Mouse (Mus musculus) lung, adult 18-20 months (tissue): Measurements from ENCODE around the gene Akr1c19.
"Not testable (repeated sequence)": the region's sequence is repeated elsewhere in the genome, so short reads cannot be mapped to it uniquely, and the experiment has no call there.

Experiments used
- DNase-seq, 2 experiments: peaks; one replicate each; pipeline ENCODE4 v3.0.0; 2022; ENCODE audit warnings: mixed read lengths in 2 of 2

Akr1c19 gene

GRCm38 (mm10) chr13:4228441-4228840, at the start of gene Akr1c19:
Akr1c19 (plus strand) TSS chr13:4228700.
- peak in 1 of 2 experiments; percentile 43 for DNase-seq

DNA sequence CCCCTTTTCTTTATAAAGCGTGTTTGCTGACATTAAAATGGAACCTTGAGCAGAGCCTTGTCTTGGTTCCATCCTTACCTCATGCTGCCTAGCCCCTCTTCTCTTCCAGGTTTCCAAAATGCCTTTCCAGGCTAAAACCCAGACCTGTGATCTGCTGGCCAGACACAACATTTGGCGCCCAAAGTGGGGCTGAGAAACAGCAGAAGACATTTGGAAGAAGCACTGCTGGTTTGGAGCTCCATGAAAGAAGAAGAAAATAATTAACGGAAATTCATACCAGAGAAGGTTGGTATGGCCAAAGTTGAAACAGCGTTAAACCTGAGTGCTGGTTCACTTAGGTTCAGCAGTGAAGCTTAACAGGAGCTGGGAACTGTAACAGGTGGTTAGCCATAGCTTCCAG, 47.2 kb upstream of the Akr1c19 start:
- DNase-seq = not testable (repeated sequence)

DNA sequence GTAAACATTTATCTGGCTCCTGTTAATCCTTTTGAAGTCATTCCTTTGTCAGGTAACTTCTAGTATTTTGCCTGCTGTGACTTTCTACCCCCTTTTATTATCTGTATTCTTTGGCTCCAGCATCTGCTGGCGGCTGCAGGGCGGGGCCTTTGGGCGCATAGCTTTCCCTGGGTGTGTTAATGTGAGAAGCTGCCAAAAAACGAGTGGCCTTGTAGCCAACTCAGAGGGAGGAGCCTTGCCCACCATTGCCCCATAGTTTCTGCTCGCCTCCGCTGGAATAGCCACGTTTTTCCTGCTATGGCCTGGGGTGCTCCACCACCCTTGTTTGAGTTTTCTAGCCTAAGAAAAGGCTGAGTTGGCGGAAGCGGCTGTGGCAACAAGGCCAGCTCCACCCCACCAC, 45.4 kb upstream of the Akr1c19 start:
- DNase-seq = peak; percentile 5 to 34

- not testable (repeated sequence) for DNase-seq
Measured at GRCm38 (mm10) chr13:4186641-4187411, 41.7 kb upstream of the Akr1c19 start.

- DNase-seq = peak in 1 of 2 experiments; percentile 13
Measured at GRCm38 (mm10) chr13:4188174-4188573, 40.3 kb upstream of the Akr1c19 start.

- peak; percentile 9 to 60 for DNase-seq
Measured at GRCm38 (mm10) chr13:4190904-4191303, 37.6 kb upstream of the Akr1c19 start, which contains the start of gene Akr1c13. Akr1c13 (plus strand) TSS chr13:4191150.

DNA sequence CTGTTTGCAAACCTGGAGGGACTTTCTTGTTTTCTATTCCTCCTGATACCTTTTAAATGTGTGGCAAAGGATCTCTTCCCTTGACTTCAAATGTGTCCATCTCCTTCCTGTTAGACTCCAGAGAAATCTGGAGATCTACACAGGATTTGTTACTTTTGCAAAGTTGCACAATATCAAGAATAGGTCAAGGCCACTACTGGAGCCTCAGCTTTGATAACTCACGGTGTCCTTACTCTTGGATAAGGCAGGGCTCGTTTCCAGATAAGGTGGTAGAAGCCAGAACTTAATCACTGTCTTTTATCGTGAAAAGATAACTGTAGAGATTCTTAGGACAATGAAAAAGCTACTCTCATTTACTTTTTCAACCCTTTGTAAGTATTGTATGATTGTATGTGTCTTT, 36.0 kb upstream of the Akr1c19 start:
- DNase-seq = no peak

DNA sequence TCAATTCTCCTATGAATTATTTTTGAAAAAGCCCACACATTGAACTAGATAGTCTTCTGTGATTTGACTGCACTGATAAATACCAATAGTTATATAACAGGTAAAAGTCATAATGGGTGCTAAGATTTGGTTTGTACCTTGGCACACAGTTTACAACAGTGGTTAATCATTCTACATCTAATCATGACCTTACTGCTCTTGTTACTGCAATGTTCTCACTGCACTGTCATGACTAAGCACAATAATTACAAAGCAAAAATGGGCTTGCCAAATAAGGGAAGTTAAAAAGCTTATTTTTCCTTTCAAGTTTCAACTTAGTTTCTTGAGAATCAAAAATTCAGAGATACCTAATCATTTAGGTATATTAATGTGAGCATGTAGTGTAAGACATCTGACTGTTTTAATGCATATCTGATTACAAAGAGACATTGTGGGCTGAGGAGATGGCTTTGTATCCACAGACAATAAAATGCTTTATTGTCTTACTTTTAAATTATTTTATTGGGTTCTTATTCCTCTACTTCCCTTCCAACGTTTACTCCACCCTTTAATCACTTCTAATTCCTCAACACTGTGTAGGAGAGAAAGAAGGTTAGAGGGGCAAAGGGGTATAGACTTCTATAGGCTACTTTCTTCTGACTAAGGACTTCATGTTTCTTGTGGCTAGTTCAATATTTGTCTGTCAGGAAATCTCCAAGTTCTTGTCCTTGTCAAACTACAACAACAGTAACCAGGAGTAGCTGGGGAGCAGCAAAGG, 22.2 kb upstream of the Akr1c19 start:
- no peak for DNase-seq

DNA sequence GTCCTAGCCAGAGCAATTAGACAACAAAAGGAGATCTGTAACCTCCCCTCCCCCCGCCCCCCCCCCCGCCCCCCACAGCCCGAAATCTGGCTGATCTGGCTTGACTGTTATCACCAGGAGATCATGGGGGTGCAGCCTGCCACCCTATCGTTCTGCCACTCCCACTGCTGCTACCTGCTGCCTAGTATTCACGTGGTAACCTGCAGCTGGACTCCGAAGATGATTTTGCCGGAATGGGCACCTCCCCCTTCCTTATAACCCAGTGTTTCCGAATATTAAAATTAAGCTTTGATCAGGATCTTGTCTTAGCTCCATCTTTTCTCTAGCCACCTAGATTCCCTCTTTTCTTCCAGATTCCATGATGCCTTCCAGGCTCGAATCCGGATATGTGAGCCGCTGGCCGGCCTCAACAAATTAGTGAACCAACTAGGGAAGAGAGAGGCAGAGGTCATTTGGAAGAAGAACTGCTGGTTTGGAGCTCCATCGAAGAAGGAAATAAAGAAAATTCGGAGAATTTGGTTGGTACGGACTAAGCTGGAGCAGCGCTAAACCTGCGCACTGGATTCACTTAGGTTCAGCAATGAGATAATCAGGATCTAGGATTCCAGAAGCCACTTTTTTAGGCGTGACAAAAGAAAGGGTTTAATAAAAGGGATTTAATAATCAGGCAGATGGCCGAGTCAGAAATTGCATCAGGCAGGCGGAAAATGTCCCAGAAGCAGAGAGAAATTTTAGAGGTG, 16.8 kb upstream of the Akr1c19 start:
- DNase-seq = no peak

- DNase-seq = no peak
Measured at GRCm38 (mm10) chr13:4212309-4212708, 16.2 kb upstream of the Akr1c19 start.

DNA sequence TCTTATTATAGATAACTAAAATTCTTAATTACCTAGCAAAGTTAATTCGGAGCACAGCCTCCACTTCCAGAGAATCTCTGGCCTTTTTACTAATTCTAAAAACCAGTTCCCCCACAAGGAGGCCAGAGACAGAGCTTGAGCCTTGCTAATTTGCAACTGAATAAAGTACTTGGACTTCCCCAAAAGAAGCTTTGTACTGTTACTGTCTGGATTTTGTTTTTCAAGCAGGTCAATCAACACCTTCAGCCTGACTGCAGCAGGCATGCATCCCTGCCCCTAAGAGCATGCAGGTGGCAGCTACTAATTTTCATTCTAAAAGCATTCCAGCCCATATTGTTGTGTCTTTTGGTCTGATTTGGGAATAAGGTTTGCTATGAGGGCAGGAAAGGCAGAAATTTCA, 13.0 kb upstream of the Akr1c19 start:
- not testable (repeated sequence) for DNase-seq

- no peak for DNase-seq
Measured at GRCm38 (mm10) chr13:4230841-4231623, 2.5 kb downstream of the Akr1c19 start.

- no peak for DNase-seq
Measured at GRCm38 (mm10) chr13:4233135-4233534, 4.6 kb downstream of the Akr1c19 start.

GRCm38 (mm10) chr13:4233536-4234172, 5.2 kb downstream of the Akr1c19 start:
- DNase-seq = peak; percentile 14 to 56

DNA sequence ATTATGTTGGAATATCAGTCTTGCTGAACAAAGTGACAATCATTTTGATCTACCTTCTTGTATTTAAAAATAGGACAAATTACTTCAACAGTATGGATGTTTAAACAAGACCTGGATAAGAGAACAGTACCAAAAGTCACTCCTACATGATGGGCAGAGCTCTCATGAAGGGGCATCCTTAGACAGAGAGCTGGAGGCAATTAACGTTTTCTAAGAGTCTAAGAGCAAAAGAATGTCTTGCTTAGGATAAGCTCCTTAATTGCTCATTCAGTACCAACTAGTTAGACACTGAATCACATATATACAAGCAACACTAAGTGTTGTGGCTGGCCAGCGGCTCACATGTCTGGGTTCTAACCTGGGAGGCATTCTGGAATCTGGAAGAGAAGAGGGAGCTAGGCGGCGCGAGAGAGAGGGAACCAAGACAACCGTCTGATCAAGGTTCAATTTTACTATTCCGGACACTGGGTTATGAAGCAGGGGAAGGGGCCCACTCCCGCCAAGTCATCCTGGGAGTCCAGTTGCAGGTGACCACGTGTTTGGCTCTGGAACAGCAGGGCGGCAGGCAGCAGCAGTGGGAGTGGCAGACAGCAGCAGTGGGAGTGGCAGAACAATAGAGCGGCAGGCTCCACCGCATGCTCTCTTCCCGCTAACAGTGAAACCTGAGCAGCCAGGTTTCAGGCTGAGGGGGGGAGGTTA, 16.5 kb downstream of the Akr1c19 start:
- peak; percentile 45 to 61 for DNase-seq

DNA sequence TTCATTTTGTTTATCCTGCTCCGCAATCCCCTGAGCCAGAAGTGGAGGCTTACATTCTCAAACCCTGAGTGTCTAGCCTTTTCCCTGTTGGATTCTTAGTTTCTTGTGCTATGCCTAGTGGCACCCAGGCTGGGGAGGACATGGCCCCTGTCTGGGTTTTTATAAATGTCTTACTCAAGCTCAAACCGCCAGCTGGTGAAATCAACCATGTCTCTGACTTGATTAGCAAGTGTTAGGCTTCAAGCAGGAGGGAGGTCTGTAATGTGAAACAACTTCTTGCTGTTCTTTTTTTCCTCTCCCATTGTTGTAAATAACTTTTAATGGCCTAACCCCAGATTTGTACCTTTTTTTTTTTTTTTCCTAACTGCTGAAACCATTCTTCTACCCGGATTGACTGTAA, 20.8 kb downstream of the Akr1c19 start:
- no peak for DNase-seq

DNA sequence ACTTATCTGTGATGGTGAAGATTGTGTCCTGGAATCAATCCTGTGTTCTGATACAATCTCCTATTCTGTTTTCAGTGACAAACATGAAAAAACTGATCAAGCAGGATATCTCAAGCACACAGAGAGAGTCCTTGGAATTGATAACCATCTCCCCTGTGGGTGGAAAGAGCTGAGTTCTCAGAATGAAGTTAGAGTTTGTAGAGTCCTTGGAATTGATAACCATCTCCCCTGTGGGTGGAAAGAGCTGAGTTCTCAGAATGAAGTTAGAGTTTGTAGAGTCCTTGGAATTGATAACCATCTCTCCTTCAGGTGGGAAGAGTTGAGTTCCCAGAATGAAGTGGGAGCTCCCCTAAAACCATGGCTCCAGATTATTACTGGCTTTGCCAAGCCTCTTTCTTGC, 28.4 kb downstream of the Akr1c19 start:
- not testable (repeated sequence) for DNase-seq

DNA sequence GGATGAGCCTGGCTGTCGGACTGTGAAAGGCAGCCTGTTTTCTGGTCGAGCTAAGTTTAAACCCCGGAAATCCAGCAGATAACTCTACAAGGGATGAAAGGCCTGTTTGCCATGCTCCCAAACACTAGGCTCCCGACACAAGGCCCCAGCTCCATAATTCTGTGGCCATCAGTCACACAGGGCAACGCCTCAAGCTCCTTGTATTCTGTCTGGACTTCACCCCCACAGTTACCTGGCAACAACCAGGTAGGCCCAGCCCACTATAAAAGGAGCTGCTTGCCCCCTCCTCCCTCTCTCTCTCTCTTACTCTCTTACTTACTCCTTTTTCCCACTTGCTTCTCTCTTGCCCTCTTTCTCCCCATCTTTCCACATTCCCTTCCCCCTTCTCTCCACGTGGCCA, 28.8 kb downstream of the Akr1c19 start:
- no peak for DNase-seq

GRCm38 (mm10) chr13:4264612-4265011, 36.1 kb downstream of the Akr1c19 start:
- no peak for DNase-seq

GRCm38 (mm10) chr13:4265047-4265446, 36.5 kb downstream of the Akr1c19 start:
- DNase-seq = no peak

- not testable (repeated sequence) for DNase-seq
Measured at GRCm38 (mm10) chr13:4265455-4265854, 37.0 kb downstream of the Akr1c19 start.
